Mouse (Mus musculus) testis, postnatal 14 days (tissue): ENCODE measurements around the gene Wasf3.
"Not testable (repeated sequence)": the region's sequence is repeated elsewhere in the genome, so short reads cannot be mapped to it uniquely, and the experiment has no call there.

Experiments used
- DNase-seq: peaks from one replicate; pipeline ENCODE4 v3.0.0; 2021; ENCODE audit warnings: low spot score

Gene Wasf3

DNA sequence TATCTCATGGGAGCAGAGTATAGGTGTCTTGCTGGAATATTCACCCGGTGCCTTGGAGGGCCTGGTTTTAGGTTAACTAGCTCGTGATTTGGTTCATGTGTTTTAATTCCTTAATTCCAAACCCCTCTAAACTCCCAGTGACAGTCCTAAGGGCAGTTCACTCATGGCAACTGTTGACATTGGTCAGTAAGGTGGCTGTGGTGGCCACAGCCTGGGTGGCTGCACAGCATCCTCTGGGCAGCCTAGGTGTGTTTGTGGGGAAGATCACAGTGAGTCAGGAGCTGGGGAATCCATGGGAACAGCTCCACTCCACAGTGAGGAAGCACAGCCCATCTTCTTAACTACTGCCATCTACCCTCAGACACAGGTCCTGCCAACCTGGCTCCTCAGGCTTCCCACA is 61.8 kb downstream of the Wasf3 start:
- no peak for DNase-seq

DNA sequence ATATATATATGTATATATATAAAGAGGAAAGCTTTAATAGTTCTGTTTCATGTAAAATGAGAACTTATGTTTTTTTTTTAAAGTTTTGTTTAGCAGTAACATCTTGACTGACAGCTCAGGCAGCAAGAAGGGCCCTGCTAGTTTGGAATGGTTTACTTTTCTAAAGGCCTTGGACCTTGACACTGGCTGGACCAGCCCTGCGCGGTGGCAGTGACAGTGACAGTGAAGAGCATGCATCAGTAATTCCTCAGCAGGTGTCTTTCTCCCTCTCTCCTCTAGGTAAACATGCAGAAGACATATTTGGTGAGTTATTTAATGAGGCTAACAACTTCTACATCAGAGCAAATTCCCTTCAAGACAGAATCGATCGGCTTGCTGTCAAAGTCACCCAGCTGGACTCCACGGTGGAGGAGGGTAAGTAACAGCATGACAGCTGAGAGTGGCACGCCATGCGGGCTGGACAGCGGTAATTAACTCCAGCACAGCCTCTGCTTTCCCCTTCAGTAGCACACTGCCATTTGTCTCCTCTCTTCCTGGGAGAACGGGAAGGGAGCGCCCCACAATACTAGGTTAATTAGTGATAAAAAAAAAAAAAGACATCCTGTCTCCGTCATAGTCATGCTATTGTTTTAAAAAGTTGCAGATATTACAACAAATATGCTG is 66.9 kb downstream of the Wasf3 start:
- no peak for DNase-seq

DNA sequence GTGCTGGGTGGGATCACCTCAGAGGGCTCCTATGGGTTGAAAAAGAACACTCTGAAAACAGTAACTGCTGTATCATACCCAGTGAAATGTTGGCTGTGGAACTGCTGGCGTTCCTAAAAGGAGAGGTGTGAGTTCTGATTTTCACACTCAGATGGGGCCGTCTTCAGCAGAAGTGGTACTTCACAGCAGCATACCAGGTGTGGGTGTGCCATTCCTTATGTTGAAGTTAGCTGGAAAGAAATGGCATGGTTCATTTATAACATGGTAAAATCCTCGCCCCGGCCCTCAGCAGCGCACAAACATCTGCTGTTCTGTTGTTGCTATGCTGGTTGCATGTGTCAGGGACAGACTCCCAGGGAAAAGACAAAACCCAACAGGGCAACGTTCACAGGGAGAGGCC is 68.8 kb downstream of the Wasf3 start:
- DNase-seq: no peak

DNA sequence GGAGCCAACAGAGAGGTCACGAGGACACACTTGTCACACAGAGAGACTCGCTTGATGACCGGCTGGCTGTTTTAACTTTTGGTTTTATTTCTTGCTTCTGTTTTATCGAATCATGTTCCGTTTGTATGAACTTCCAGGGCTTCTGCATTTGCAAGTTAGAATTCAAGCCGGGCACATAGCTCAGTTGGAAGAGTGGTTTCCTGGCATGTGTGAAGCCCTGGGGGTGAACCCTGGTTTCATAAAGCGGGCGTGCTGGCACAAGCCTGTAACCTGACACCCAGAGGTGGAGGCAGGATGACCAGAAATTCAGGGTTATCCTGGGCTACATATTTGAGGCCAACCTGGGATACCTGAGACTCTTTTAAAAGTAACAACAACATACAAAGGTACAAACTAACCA is 76.8 kb downstream of the Wasf3 start:
- DNase-seq: no peak

DNA sequence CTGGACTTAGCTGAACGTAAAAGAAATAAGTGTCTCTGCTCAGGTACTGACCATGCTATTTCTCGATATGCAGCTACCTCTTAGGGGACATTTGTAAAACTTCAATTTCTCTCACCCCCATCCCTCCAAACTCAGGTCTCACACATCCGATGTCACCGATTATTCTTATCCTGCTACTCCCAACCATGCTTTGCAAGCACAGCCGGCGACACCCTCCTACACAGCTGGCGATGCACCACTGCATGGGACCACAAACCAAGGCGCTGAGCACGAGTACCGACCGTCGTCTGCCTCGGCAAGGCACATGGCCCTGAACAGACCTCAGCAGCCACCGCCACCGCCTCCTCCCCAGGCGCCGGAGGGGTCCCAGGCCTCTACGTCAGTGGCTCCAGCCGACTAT is 81.9 kb downstream of the Wasf3 start:
- DNase-seq: no peak

DNA sequence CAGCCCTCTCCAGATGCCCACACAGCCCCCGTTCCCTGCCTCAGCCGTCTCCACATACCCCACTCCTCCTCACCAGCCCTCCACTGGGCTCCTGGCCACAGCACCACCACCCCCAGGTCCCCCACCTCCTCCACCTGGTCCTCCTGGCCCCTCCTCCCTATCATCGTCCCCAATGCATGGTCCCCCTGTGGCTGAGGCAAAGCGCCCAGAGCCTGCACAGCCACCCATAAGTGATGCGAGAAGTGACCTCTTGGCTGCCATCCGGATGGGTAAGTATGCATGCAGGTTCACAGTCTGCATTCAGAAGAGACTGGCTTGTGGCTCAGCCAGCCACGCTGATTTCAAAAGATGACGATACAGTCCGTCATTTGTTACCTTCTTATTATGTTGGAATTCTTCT is 83.5 kb downstream of the Wasf3 start:
- DNase-seq: no peak

DNA sequence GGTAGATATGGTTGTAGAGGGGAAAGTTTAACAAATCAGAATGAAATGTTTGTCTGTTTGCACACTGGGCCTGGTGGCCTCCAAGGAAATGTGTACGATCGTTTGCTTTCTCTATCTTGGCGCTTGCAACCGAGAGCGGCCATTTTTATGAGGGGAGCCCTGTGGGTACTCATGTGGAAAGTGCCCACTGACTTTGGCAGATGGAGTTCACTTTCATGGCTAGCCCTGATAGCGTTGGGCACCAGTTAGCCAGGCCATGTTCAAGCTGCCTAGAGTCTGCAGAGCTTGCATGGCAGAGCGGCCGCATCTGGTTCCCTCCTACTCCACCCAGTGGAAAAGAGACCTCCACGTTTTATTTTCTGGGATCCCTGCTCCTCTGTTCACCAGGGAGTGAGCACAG is 86.0 kb downstream of the Wasf3 start:
- DNase-seq: no peak

DNA sequence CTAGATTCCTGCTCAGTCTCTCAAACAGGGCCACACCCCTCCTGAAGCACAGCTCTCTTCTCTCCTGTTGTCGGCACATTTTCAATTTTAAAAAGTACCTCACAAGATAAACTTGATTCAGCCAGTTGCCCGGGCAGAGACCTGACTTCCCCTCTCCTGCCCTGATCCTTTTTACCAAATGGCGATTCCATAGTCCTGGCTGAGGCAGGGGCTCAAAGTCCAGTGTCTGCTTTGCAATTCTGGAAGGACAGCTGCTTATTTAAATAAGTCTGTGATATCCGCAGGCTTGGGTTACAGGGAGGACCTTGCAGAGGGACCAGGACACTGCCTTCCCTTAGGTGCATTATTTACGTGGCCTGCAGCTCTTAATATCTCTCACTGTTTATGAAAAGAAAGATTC is 86.5 kb downstream of the Wasf3 start:
- no peak for DNase-seq

DNA sequence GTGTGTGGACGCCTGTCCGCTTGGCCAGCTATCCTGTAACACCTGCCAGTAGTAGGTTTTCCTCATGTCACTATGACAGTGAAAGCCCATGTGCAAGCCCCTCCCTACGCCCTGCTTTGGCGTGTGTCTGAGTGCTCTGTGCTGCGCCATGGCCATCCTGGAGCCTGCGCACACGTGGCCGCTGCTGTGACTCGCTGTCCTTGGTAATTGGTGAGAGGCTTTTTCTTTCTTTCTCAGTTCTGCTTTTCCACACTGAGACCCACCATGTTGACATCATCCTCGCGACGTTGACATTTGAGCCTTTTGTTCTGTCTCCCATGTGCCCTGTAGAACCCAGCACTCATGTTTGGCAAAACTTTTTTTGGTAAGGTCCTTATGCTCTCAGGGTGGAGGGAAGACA is 87.0 kb downstream of the Wasf3 start:
- DNase-seq: no peak

DNA sequence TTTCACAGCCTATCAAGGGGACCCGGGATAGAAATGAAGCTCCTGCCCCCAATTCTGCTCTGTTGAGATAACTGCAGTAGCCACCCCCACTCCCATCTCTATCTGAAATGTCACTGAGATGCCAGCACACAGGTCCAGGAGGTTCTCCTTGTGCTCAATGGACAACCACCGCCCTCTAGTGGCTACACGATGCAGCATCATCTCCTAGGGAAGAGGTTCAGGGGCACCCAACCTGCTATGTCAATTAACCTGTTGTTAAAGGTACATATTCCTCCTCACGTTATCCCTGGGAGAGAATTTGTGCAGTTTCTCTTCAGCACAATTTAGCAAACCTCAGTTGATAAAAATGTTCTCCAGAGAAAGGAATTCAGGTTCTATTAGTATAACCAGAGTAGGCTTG is 94.8 kb downstream of the Wasf3 start:
- not testable (repeated sequence) for DNase-seq

DNA sequence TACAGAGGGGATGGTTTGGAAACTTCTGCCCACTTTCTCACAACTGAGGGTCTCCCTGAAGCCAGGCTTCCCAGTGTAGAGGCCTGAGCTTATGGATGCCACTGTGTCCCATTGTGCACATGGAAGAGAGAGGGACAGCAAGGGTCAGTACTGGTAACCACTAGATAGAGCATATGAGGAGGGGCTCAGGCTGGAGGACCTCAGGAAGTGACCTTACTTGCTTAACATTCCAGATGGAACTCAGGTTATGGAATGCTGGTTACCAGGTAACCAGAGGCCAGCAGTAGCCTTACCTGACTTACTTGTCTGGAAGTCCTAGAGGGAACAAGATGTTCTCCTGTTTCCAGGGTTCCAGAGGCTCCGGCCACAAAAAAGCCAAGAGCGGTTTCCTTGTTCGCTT is 96.9 kb downstream of the Wasf3 start, which contains the start of gene Gm6408:
Gene Gm6408 (plus strand): TSS at position 301 of the 400 bp plus-strand sequence.
- DNase-seq: not testable (repeated sequence)

DNA sequence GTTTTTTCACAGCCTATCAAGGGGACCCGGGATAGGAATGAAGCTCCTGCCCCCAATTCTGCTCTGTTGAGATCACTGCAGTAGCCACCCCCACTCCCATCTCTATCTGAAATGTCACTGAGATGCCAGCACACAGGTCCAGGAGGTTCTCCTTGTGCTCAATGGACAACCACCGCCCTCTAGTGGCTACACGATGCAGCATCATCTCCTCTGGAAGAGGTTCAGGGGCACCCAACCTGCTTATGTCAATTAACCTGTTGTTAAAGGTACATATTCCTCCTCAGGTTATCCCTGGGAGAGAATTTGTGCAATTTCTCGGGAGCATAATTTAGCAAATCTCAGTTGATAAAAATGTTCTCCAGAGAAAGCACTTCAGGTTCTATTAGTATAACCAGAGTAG is 104.2 kb downstream of the Wasf3 start:
- DNase-seq: not testable (repeated sequence)

DNA sequence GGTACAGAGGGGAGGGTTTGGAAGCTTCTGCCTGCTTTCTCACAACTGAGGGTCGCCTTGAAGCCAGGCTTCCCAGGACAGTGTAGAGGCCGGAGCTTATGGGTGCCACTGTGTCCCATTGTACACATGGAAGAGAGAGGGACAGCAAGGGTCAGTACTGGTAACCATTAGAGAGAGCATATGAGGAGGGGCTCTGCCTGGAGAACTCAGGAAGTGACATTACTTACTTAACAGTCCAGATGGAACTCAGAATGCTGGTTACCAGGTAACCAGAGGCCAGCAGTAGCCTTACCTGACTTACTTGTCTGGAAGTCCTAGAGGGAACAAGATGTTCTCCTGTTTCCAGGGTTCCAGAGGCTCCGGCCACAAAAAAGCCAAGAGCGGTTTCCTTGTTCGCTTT is 106.3 kb downstream of the Wasf3 start, which contains the start of gene Gm6370:
Gene Gm6370 (plus strand): TSS at position 301 of the 400 bp plus-strand sequence.
- DNase-seq: not testable (repeated sequence)

DNA sequence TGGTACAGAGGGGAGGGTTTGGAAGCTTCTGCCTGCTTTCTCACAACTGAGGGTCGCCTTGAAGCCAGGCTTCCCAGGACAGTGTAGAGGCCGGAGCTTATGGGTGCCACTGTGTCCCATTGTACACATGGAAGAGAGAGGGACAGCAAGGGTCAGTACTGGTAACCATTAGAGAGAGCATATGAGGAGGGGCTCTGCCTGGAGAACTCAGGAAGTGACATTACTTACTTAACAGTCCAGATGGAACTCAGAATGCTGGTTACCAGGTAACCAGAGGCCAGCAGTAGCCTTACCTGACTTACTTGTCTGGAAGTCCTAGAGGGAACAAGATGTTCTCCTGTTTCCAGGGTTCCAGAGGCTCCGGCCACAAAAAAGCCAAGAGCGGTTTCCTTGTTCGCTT is 117.3 kb downstream of the Wasf3 start, which contains the start of gene 4930449I24Rik:
Gene 4930449I24Rik (plus strand): TSS at position 301 of the 400 bp plus-strand sequence.
- not testable (repeated sequence) for DNase-seq

DNA sequence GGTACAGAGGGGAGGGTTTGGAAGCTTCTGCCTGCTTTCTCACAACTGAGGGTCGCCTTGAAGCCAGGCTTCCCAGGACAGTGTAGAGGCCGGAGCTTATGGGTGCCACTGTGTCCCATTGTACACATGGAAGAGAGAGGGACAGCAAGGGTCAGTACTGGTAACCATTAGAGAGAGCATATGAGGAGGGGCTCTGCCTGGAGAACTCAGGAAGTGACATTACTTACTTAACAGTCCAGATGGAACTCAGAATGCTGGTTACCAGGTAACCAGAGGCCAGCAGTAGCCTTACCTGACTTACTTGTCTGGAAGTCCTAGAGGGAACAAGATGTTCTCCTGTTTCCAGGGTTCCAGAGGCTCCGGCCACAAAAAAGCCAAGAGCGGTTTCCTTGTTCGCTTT is 129.0 kb downstream of the Wasf3 start, which contains the start of gene Gm3402:
Gene Gm3402 (plus strand): TSS at position 301 of the 400 bp plus-strand sequence.
- not testable (repeated sequence) for DNase-seq
